Comparison of ENCODE assay signal across 25 mouse cellular contexts in genomic region chr13:16745644-16746043, GRCm38 (mm10).
DNase-seq lines count a peak whose midpoint lies in the region; ATAC-seq and TF ChIP-seq lines count a peak whose summit lies in the region.
"Had no signal": no experiment of that assay in that cellular context is flagged by ENCODE, and none has a peak within 500 bp of the region (broad histone marks: within the 10 kb centered on the region; RNA-seq: fewer than 3 reads in every experiment).

No protein-coding gene starts in this region.

- ATAC-seq in forebrain, embryonic 14.5 days, result no peak
- ATAC-seq in forebrain, embryonic 13.5 days, result no peak
- peak; percentile 81 for ATAC-seq in forebrain, postnatal 0 days
- ATAC-seq in forebrain, embryonic 15.5 days (replicated peaks), result no peak; the same call in 1 of the 2 replicates
- ATAC-seq: activated CD4-positive, CD25-positive, alpha-beta regulatory T cell, adult 4 months; CD4-positive, CD25-positive, alpha-beta regulatory T cell, adult 4 months; Patski had no signal

- DNase-seq in forebrain, embryonic 14.5 days (ENCODE audit: low spot score), result peak; percentile 23
- peak; percentile 32 for DNase-seq in forebrain, postnatal 0 days
- DNase-seq in layer of hippocampus, adult 9-11 months, result peak; percentile 8
- no peak for DNase-seq in layer of hippocampus, adult 11-12 months (ENCODE audit: low spot score)
- DNase-seq in telencephalon, adult 2 months (ENCODE audit: low read depth, low spot score), result peak; percentile 11
- DNase-seq in kidney, adult 18-20 months, result no peak
- DNase-seq: adrenal gland, adult 8-10 months; adrenal gland, postnatal 14 days; adrenal gland, postnatal 36 days; B cell, adult 2 months; cerebellum, adult 11-12 months; cerebellum, adult 2 months; cerebellum, adult 9-10 months; cerebellum, postnatal 10 days; cerebellum, postnatal 25 days had no signal

- no peaks in the 10 kb centered on the region for H3K4me1 ChIP-seq in forebrain, embryonic 14.5 days (ENCODE audit: control insufficient read depth, insufficient read depth, low read length)
- H3K4me1 ChIP-seq in forebrain, embryonic 13.5 days, result no peaks in the 10 kb centered on the region
- no peaks in the 10 kb centered on the region for H3K4me1 ChIP-seq in forebrain, postnatal 0 days (ENCODE audit: insufficient read depth)
- no peaks in the 10 kb centered on the region for H3K4me1 ChIP-seq in forebrain, embryonic 15.5 days
- H3K4me1 ChIP-seq: embryonic facial prominence, embryonic 10.5 days; embryonic facial prominence, embryonic 12.5 days; forebrain, embryonic 12.5 days had no signal

- H3K27me3 ChIP-seq in forebrain, embryonic 14.5 days (replicated peaks; ENCODE audit: control insufficient read depth, insufficient read depth, low read length), result no peaks in the 10 kb centered on the region
- H3K27me3 ChIP-seq in forebrain, embryonic 13.5 days, result no peaks in the 10 kb centered on the region
- no peaks in the 10 kb centered on the region for H3K27me3 ChIP-seq in forebrain, postnatal 0 days (ENCODE audit: insufficient read depth, low read length)
- no peaks in the 10 kb centered on the region for H3K27me3 ChIP-seq in forebrain, embryonic 15.5 days
- H3K27me3 ChIP-seq: CH12.LX; embryonic facial prominence, embryonic 12.5 days; forebrain, embryonic 12.5 days; Patski had no signal

- H3K36me3 ChIP-seq in forebrain, embryonic 14.5 days (ENCODE audit: control insufficient read depth, insufficient read depth, low read length), result no peaks in the 10 kb centered on the region
- H3K36me3 ChIP-seq in forebrain, embryonic 13.5 days (ENCODE audit: poor library complexity, severe bottlenecking), result no peaks in the 10 kb centered on the region
- H3K36me3 ChIP-seq in forebrain, postnatal 0 days (ENCODE audit: insufficient read depth), result no peaks in the 10 kb centered on the region
- H3K36me3 ChIP-seq in forebrain, embryonic 15.5 days, result no peaks in the 10 kb centered on the region
- H3K36me3 ChIP-seq: embryonic facial prominence, embryonic 10.5 days; embryonic facial prominence, embryonic 12.5 days; forebrain, embryonic 12.5 days; G1E had no signal

- H3K4me2 ChIP-seq in forebrain, embryonic 14.5 days (ENCODE audit: low read length), result no peak overlapping the region
- no peak overlapping the region for H3K4me2 ChIP-seq in forebrain, embryonic 13.5 days
- no peak overlapping the region for H3K4me2 ChIP-seq in forebrain, postnatal 0 days (ENCODE audit: low read depth)
- no peak overlapping the region for H3K4me2 ChIP-seq in forebrain, embryonic 15.5 days (replicated peaks)
- H3K4me2 ChIP-seq: embryonic facial prominence, embryonic 12.5 days; forebrain, embryonic 12.5 days had no signal

- H3K4me3 ChIP-seq in forebrain, embryonic 14.5 days (ENCODE audit: low read depth, low read length), result no peak overlapping the region
- H3K4me3 ChIP-seq in forebrain, embryonic 13.5 days, result no peak overlapping the region
- no peak overlapping the region for H3K4me3 ChIP-seq in forebrain, postnatal 0 days (ENCODE audit: low read depth, low read length)
- no peak overlapping the region for H3K4me3 ChIP-seq in forebrain, embryonic 15.5 days
- H3K4me3 ChIP-seq: embryonic facial prominence, embryonic 10.5 days; embryonic facial prominence, embryonic 12.5 days; forebrain, embryonic 12.5 days had no signal

- H3K9ac ChIP-seq in forebrain, embryonic 14.5 days (ENCODE audit: low read length), result no peak overlapping the region
- no peak overlapping the region for H3K9ac ChIP-seq in forebrain, embryonic 13.5 days
- no peak overlapping the region for H3K9ac ChIP-seq in forebrain, postnatal 0 days
- H3K9ac ChIP-seq in forebrain, embryonic 15.5 days (replicated peaks), result no peak overlapping the region
- H3K9ac ChIP-seq: embryonic facial prominence, embryonic 12.5 days; forebrain, embryonic 12.5 days had no signal

- no peak for TF ChIP-seq CTCF in forebrain, postnatal 0 days (IDR thresholded peaks at IDR 0.05; ENCODE audit: low read depth)

- no peak overlapping the region for H3K27ac ChIP-seq in forebrain, embryonic 14.5 days (ENCODE audit: low read depth, low read length)
- H3K27ac ChIP-seq in forebrain, embryonic 13.5 days, result no peak overlapping the region
- no peak overlapping the region for H3K27ac ChIP-seq in forebrain, postnatal 0 days (ENCODE audit: low read depth, low read length)
- no peak overlapping the region for H3K27ac ChIP-seq in forebrain, embryonic 15.5 days (replicated peaks)
- H3K27ac ChIP-seq: embryonic facial prominence, embryonic 10.5 days; embryonic facial prominence, embryonic 12.5 days; forebrain, embryonic 12.5 days had no signal

- 88% methylated on average over 1 of the region's 1 CpGs for WGBS in forebrain, embryonic 14.5 days
- 93% methylated on average over 1 of the region's 1 CpGs for WGBS in forebrain, embryonic 13.5 days
- 69% methylated on average over 1 of the region's 1 CpGs for WGBS in forebrain, postnatal 0 days
- WGBS in forebrain, embryonic 15.5 days, result 75% methylated on average over 1 of the region's 1 CpGs

- no peaks in the 10 kb centered on the region for H3K9me3 ChIP-seq in forebrain, embryonic 14.5 days (replicated peaks; ENCODE audit: control insufficient read depth, low read length)
- no peaks in the 10 kb centered on the region for H3K9me3 ChIP-seq in forebrain, embryonic 13.5 days (replicated peaks)
- H3K9me3 ChIP-seq in forebrain, postnatal 0 days (ENCODE audit: low read length), result no peaks in the 10 kb centered on the region
- H3K9me3 ChIP-seq in forebrain, embryonic 15.5 days, result no peaks in the 10 kb centered on the region
- H3K9me3 ChIP-seq: embryonic facial prominence, embryonic 10.5 days; embryonic facial prominence, embryonic 12.5 days; forebrain, embryonic 12.5 days; G1E had no signal

Comparison
In these comparisons a context has a peak if more than half of its experiments do, and no peak if none do; other contexts are left out.
1. DNase-seq: peak in forebrain, embryonic 14.5 days (single experiment), forebrain, postnatal 0 days (single experiment), layer of hippocampus, adult 9-11 months (single experiment) and telencephalon, adult 2 months (single experiment); none in layer of hippocampus, adult 11-12 months (single experiment) and kidney, adult 18-20 months (single experiment).